Mouse (Mus musculus): ENCODE measurements around the gene Arhgap15.

DNA sequence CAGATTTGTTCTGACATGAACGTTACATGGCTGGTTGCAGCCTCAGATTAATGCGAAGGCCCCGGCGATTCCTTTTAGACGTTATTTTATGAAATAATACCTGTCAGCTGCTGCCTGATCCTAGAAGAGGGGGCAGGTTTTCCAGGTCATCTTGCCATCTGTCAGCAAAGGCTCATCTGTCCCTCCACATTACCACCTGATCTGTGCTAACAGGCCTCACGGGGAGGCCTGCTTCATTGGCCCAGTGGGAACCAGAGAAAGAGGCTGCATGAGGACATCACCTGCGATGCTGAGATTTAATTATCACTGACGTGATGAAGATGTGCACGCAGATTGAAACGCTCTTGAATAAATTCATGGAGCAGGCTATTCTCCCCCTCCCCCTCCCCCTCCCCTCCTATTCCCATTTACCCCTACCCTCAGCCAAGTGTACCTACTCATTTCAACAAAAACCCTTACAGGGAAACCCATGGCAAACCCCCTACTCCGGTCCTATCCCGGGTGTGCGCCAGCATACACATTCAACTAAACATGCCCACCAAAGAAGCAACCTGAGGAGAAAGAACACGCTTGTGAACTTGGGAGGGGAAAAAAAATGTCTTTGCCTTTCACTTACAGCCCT, 268.9 kb downstream of the Arhgap15 start:
- TF ChIP-seq CTCF (IDR thresholded peaks at IDR 0.05; ENCODE audit: borderline replicate concordance, control insufficient read depth, extremely low read depth, insufficient read depth, low read length, poor library complexity) (no peak), POLR2A (IDR thresholded peaks at IDR 0.05; ENCODE audit: control insufficient read depth, extremely low read depth, insufficient read depth, low read length, poor library complexity) (no peak)
